Mouse (Mus musculus): Measurements from ENCODE around the gene Trpm7. TPM values are rescaled to one million over a fixed set of nuclear protein-coding genes. Genes with fewer than 3 reads are reported as not detected.
"Not testable (repeated sequence)": the region's sequence is repeated elsewhere in the genome, so short reads cannot be mapped to it uniquely, and the experiment has no call there.

Trpm7 gene
- 10 to 100 TPM; 64.1 to 69.1 TPM for total RNA-seq (2021)
- long read RNA-seq, experiment 1, partial matches to known transcripts = 1 of 1 reads
- long read RNA-seq, experiment 1, other reads (novel, unspliced or antisense) = 0 of 1 reads
- long read RNA-seq, experiment 2, partial matches to known transcripts = 13 of 15 reads
- long read RNA-seq, experiment 2, other reads (novel, unspliced or antisense) = 2 of 15 reads

GRCm38 (mm10) chr2:126875871-126876796, at the start of gene Trpm7:
Gene Trpm7, minus strand, starts transcription at chr2:126876230.
- DNase-seq (ENCODE audit: low spot score in 2 of 2) = peak; percentile 81

DNA sequence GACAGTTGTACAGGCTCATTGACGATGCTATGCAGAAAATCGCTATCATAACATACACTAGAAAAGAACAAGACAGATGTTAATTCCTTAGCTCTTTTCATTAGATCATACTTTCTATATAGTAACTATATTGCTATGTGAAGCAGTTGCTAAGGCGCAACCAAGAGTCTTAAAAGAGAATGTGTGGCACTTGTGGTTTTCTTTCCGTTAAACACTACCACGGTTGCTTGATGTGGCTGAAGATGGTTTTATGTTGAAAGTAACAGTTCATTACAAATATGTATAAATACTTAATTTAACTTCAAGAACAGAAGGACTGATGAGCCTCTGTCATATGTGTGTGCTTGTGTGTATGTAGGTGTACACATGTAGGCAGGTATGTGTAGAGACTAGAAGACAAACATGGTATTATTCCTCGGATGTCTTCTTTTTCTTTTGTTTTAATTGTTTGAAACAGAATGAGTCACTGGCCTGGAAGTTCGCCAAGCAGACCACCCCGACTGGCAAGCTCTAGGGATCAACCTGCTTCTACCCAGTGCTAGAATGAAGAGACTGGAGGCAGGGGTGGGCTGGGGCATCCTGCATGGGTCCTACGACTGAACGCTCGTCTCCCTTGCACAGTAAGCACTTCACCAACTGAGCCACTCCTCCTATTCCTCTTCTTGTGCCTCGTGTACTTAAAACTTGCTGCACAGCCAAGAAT, 44.5 kb upstream of the Trpm7 start:
- no peak for DNase-seq (ENCODE audit: low spot score in 2 of 2)

DNA sequence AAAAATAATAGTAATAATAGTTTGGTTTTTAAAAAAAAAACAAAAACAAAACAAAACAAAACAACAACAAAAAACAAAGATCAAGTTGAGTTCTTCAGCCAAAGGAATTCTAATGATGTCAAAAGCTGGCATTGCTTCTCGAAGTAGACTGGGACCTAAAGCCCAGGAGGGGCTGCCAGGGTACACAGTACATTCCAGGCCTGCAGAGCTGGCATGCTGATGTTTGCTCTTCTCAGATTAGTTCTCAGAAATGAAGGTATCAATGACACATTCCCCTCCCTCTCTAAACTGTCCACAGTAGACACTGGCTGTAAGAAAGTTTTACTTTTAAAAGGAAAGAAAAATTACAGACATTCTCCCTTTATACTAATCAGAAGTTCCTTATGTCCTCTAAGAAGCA, 40.2 kb upstream of the Trpm7 start:
- no peak for DNase-seq (ENCODE audit: low spot score in 2 of 2)

DNA sequence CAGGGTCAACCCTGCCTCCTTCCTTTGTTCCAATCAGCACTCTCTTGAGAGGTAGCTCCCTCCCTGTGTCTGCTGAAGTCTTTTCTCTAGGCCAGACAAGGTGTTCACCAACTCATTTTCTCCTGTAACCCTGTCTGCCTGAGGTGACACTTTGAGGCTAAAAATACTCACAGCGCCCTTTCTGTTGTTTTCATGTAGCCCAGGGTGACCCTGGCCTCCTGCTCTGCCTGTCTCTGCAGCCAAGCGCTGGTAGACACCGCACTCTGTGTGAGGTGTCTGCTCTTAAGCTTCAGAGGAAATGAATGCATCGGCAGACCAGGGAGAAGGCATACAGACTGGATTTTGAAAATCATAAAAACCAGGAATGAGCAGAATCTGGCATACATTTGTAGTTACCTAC, 38.1 kb upstream of the Trpm7 start:
- DNase-seq (ENCODE audit: low spot score in 2 of 2) = no peak

DNA sequence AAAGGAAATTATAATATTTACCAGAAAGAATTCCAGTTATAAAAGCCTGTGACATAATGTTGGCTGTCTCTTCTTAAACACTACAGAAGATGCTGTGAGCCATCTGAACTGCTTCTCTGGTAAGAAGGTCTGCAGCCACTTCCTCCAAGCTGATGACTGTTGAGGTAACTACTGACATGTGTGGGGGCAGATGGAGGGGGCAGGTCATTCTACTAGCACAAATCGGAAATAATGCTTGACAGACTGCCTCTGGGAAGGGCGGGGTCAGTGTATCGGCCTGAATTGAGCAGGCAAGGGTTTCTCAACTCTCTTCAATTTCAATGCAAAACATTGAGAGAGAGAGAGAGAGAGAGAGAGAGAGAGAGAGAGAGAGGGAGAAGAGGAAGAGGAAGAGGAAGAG, 28.1 kb upstream of the Trpm7 start:
- DNase-seq (ENCODE audit: low spot score in 2 of 2) = no peak

- DNase-seq (ENCODE audit: low spot score in 2 of 2) = no peak
Measured at GRCm38 (mm10) chr2:126897511-126897910, 21.5 kb upstream of the Trpm7 start.

- no peak for DNase-seq (ENCODE audit: low spot score in 2 of 2)
Measured at GRCm38 (mm10) chr2:126896941-126897340, 20.9 kb upstream of the Trpm7 start.

DNA sequence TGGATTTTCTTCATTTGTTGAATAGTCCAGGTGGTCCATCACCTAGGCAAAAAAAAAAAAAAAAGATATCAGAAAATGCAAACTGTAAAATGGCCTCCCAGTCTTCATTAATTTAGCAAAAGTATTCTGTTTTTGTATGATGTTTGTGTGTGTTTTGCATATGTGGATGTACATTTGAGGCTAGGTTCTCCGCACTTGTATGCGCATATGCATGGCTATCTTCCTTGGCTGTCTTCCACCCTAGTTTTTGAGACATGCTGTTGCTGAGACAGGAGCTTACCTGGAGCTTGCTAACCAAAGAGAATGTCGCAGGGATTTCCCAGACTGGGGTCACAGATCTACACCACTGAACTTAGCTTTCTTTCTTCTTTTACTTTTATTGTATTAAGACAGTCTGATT, 18.2 kb upstream of the Trpm7 start:
- no peak for DNase-seq (ENCODE audit: low spot score in 2 of 2)

DNA sequence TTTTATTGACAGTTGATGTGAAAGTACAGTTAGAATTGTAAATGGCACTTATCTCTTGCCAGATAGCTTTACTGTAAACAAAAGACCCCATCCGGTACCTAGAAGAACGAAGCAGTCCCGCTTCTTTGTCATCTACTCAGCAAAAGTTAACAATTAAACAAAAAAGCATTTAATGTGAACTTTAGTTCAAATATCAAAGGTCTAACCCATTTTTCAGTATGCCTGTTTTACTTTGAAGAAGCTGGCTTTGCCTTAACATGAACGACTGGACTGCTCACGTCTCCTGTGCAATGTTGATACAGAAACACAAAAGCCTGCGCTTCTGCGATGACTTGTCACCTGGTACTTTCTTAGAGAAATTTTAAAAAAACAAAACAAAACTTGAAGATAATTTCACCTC, 16.3 kb upstream of the Trpm7 start:
- no peak for DNase-seq (ENCODE audit: low spot score in 2 of 2)

GRCm38 (mm10) chr2:126891743-126892142, 15.7 kb upstream of the Trpm7 start:
- no peak for DNase-seq (ENCODE audit: low spot score in 2 of 2)

- DNase-seq (ENCODE audit: low spot score in 2 of 2) = no peak
Measured at GRCm38 (mm10) chr2:126887141-126887540, 11.1 kb upstream of the Trpm7 start.

DNA sequence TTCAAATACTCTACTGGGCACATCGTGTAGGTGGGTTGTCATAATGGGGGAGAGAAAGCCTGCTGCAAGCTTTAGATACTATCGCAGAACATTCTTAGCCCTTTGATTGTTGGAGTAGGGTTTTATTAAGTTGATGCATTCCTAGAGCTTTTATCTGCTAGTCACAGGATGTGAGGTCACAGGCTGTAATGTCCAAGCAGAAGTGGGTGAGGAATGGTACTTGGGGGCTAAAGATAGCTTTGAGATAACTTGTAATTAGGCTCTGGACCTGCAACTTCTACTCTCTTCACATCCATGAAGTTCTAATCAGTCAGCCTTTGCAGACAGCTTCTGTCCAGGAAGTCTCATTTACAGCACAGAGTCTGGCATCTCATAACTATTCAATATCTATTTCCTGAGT, 9.8 kb upstream of the Trpm7 start:
- DNase-seq (ENCODE audit: low spot score in 2 of 2) = no peak

GRCm38 (mm10) chr2:126882711-126883110, 6.7 kb upstream of the Trpm7 start:
- not testable (repeated sequence) for DNase-seq (ENCODE audit: low spot score in 2 of 2)

- no peak for DNase-seq (ENCODE audit: low spot score in 2 of 2)
Measured at GRCm38 (mm10) chr2:126877991-126878390, 2.0 kb upstream of the Trpm7 start.

DNA sequence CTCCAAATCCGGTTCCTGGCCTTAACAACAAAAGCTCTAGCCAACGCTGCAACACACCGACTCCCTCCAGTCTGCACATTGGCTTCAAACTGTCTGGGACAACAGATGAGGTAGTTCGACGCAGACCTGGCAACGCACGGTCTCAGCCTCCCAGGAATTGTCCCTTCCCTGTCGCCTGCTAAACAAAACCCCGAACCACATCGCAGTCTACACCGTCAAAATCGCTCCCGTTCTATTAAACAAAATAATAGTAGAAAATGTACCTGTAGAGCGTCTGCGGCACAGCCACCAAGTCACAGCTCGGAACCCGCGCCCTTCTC, 554 bp downstream of the Trpm7 start:
- DNase-seq (ENCODE audit: low spot score in 2 of 2) = peak in 1 of 2 experiments; percentile 3

DNA sequence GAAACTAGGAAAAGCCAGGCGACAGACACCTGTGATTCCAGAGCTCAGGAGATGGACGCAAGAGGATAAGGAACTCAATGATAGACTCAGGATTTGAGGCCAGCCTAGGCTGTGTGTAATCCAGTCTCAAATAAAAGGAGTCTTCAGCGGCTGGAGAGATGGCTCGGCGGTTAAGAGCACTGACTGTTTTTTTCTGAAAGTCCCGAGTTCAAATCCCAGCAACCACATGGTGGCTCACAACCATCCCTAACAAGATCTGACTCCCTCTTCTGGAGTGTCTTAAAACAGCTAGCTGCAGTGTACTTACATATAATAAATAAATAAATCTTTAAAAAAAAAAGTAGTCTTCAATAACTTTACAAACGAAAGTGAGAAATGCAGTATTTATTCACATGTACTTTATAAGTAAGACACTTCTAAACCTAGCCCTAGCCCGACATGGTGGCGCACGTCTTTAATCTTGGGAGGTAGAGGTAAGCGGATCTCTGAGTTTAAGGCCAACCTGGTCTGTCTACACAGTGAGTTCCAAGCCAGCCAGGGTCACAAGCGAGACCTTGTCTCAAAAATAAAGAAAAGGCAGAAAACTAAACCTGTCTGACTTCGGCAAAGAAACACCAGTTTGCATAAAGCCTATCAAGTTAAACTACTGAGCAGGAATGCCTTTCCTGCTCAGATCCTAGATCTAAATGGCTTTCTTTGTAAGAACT, 1.1 kb downstream of the Trpm7 start:
- DNase-seq (ENCODE audit: low spot score in 2 of 2) = no peak

DNA sequence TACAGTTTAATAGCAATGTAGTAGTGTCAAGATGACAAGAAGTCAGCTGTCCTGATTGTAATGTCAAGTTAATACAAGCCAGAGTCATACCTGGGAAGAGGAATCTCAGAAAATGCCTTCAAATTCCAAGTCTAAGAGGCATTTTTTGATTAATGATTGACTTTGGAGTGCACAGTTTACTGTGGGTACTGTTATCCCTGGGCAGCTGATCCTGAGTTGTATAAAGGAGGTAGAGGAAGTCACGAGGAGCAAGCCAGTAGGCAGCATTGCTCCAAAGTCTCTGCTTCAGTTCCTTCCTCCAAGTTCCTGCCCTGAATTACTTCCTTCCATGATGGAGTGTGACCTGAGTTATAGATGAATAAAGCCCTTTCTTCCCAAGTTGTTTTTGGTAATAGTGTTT, 9.7 kb downstream of the Trpm7 start:
- no peak for DNase-seq (ENCODE audit: low spot score in 2 of 2)

DNA sequence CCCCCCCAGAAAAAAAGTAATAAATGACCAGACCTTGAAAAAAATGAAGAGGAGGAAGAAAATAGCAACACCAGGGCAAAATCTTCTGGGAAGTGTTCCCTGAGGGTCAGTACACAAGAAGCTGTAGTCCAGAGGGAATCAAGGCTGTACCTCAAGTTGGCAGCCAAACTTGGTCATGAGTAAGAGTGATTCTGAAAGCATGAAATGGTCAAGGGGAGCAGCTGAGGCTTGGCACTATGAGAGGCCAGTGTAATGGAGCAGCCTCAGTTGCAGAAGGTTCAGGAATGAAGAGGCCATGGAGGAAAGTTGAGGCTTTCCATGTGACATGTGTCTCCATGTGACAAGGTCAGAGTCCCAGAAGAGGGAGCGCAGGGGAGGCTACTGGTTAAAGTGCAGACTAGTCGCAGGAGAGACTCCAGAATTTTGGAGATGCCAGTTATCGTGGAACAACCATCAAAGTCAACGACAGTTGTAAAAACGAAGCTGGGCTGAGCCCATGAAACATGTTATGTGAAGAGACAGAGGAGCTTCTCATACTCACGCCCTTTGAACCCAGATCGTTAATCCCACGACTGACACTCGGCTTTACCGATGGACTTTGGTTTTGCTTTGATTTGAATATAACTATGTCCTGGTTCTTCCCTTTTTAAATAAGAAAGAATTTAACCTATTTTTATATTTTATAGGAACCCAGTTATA, 10.4 kb downstream of the Trpm7 start:
- DNase-seq (ENCODE audit: low spot score in 2 of 2) = no peak

DNA sequence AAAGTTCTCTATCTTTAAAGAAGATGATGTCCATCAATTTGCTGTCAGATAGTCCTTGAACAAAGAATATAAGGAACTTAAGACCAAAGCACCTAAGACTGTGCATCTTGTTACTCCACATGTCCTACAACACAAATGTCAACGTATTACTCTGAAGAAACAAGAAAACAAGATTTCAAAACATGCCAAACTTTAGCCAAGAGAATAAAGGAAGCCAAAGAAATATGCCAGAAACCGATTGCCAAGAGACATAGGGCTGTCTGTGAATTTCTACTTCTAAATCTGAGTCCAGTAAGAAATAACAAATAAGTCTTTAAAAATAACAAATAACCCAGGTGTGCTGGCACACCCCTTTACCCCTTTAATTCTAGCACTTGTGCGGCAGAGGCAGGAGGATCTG, 11.0 kb downstream of the Trpm7 start:
- DNase-seq (ENCODE audit: low spot score in 2 of 2) = no peak

DNA sequence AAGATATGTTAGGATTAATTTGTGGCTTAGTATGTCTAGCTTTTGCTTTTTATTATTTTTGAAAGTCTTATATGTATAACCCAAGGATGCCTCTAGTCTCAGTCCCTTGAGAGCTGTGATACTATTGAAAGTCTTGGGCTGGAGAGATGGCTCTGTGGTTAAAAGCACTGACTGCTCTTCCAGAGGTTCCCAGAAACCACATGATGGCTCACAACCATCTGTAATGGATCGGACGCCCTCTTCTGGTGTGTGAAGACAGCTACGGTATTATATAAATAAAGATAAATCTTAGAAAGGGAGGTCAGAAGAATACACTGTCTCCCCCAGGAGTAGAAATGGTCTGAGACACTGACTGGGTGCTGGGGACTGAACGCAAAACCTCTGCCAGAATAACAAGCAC, 31.3 kb downstream of the Trpm7 start:
- no peak for DNase-seq (ENCODE audit: low spot score in 2 of 2)

DNA sequence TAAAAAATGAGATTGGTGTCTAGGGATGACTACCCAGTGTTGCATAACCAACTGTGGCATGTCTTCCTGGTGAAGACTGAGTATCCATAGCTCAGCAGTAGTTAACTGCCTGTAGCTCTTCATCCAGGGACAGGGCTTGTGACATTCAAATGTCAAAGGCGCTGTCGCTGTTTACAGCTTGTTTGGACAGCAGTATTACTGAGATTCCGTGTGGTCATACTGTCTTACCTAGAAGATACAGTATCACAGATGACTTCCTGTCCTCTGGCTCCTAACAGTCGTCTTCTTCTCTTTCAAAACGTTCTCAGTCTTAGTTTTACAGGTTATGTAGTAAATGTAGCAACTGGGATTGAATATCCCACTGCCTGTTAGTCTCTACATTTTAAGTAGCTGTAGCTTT, 37.2 kb downstream of the Trpm7 start:
- DNase-seq (ENCODE audit: low spot score in 2 of 2) = no peak

Data from adrenal gland, postnatal 4 days (tissue).